Mouse (Mus musculus) left cerebral cortex, adult 2 months (tissue): ENCODE data around the gene Jmjd8. TPM values are rescaled to one million over a fixed set of nuclear protein-coding genes. Genes with fewer than 3 reads are reported as not detected.

Experiments used
- DNase-seq, 2 experiments: peaks; one replicate each; pipeline ENCODE4 v3.0.0; 2021 to 2022; ENCODE audit warnings: low spot score in 2 of 2, mixed read lengths in 1 of 2; ENCODE audit errors: extremely low spot score in 1 of 2
- H3K27ac ChIP-seq: fragments of 200-600 bp; 2 replicates; pipeline ENCODE4 v1.8.1; 2022
- H3K4me3 ChIP-seq: fragments of 200-600 bp; 2 replicates; pipeline ENCODE4 v1.8.1; 2022
- CTCF ChIP-seq: fragments of 200-600 bp; IDR thresholded peaks from 2 replicates; pipeline ENCODE4 v1.8.1; 2022; ENCODE audit warnings: antibody characterized with exemption, mild to moderate bottlenecking, moderate library complexity
- intact Hi-C: fragments of 180-260 bp; cut with DNase I; formaldehyde crosslinking; loops from one replicate; pipeline ENCODE4 v1.15.1; 2025
- long read RNA-seq, 2 experiments: library from polyadenylated mRNA; stranded (forward); transcript quantifications; one replicate each; pipeline ENCODE4 v2.0.0; 2021; ENCODE audit warnings: borderline mapping rate in 2 of 2
- total RNA-seq, 2 experiments: library from RNA; stranded (reverse); gene quantifications; 2 replicates each; pipeline ENCODE4 v1.2.3; 2021

Gene Jmjd8
- total RNA-seq: 10 to 100 TPM; 55.1 to 55.6 TPM
- long read RNA-seq, experiment 1, transcript Jmjd8-205 (9 exons, 2,268 nt): major isoform, 18 of 33 reads
- long read RNA-seq, experiment 1, partial matches to known transcripts: 6 of 33 reads
- long read RNA-seq, experiment 1, other reads (novel, unspliced or antisense): 9 of 33 reads
- long read RNA-seq, experiment 2, transcript Jmjd8-205 (9 exons, 2,268 nt): major isoform, 14 of 27 reads
- long read RNA-seq, experiment 2, partial matches to known transcripts: 7 of 27 reads
- long read RNA-seq, experiment 2, other reads (novel, unspliced or antisense): 6 of 27 reads

- TF ChIP-seq CTCF: peak; percentile 51
These were observed at the start of gene Jmjd8 for GRCm38 (mm10) chr17:25828712-25829557. Gene Jmjd8 (plus strand): TSS chr17:25828867.

GRCm38 (mm10) chr17:25781339-25781738 lies 47.3 kb upstream of the Jmjd8 start:
- intact Hi-C loops: no loop called here
- no peak overlapping the region for H3K27ac ChIP-seq
- TF ChIP-seq CTCF: no peak

More at GRCm38 (mm10) chr17:25828712-25829557, at the start of gene Jmjd8:
- intact Hi-C loops: no loop called here
- H3K4me3 ChIP-seq: peak within 1 kb of the TSS; percentile 67
- H3K27ac ChIP-seq: peak within 1 kb of the TSS; percentile 95
- peak; percentile 82 to 85 for DNase-seq

GRCm38 (mm10) chr17:25783086-25783485 lies 45.6 kb upstream of the Jmjd8 start:
- DNase-seq: no peak
- H3K4me3 ChIP-seq: no peak overlapping the region

More at GRCm38 (mm10) chr17:25781339-25781738, 47.3 kb upstream of the Jmjd8 start:
- no peak for DNase-seq
- H3K4me3 ChIP-seq: no peak overlapping the region

GRCm38 (mm10) chr17:25783861-25784574 lies 44.6 kb upstream of the Jmjd8 start:
- no peak for DNase-seq
- H3K4me3 ChIP-seq: peak overlapping the region; percentile 74
- intact Hi-C loops: no loop called here
- peak overlapping the region; percentile 94; the same call in 1 of the 2 replicates for H3K27ac ChIP-seq
- TF ChIP-seq CTCF: no peak

More at GRCm38 (mm10) chr17:25783086-25783485, 45.6 kb upstream of the Jmjd8 start:
- TF ChIP-seq CTCF: no peak
- no peak overlapping the region for H3K27ac ChIP-seq
- intact Hi-C loops: no loop called here

GRCm38 (mm10) chr17:25785281-25785745 lies 43.4 kb upstream of the Jmjd8 start, which contains the start of gene Haghl:
Gene Haghl (minus strand): TSS chr17:25785673.
- intact Hi-C loops: no loop called here
- no peak; the same call in 1 of the 2 replicates for TF ChIP-seq CTCF
- peak within 1 kb of the TSS; percentile 94 for H3K27ac ChIP-seq
- peak; percentile 94 to 96 for DNase-seq
- peak within 1 kb of the TSS; percentile 74 for H3K4me3 ChIP-seq

GRCm38 (mm10) chr17:25786280-25786679 lies 42.4 kb upstream of the Jmjd8 start, which contains the start of gene Ccdc78:
Gene Ccdc78 (plus strand): TSS chr17:25786580.
- Histone ChIP-seq H3K4me3 (peak within 1 kb of the TSS; percentile 74), H3K27ac (peak within 1 kb of the TSS; percentile 94)
- DNase-seq: no peak
- no peak for TF ChIP-seq CTCF
- intact Hi-C loops: no loop called here

- no peak for DNase-seq
- intact Hi-C loops: no loop called here
- no peak for TF ChIP-seq CTCF
These were observed 41.7 kb upstream of the Jmjd8 start for GRCm38 (mm10) chr17:25786781-25787504.

GRCm38 (mm10) chr17:25791320-25791842 lies 37.3 kb upstream of the Jmjd8 start:
- peak overlapping the region; percentile 89 for H3K4me3 ChIP-seq
- no peak for DNase-seq
- intact Hi-C loops: no loop called here
- TF ChIP-seq CTCF: no peak; the same call in 1 of the 2 replicates
- peak overlapping the region; percentile 89 for H3K27ac ChIP-seq

More at GRCm38 (mm10) chr17:25786781-25787504, 41.7 kb upstream of the Jmjd8 start:
- Histone ChIP-seq H3K27ac (no peak overlapping the region), H3K4me3 (no peak overlapping the region)

- peak overlapping the region; percentile 89 for H3K4me3 ChIP-seq
- no peak for TF ChIP-seq CTCF
- peak; percentile 82 to 88 for DNase-seq
- intact Hi-C loops: no loop called here
- H3K27ac ChIP-seq: peak overlapping the region; percentile 89
These were observed 36.7 kb upstream of the Jmjd8 start for GRCm38 (mm10) chr17:25791843-25792527.

- DNase-seq: peak; percentile 58 to 74
- TF ChIP-seq CTCF: no peak
- H3K4me3 ChIP-seq: peak within 1 kb of the TSS; percentile 89
- intact Hi-C loops: no loop called here
- peak within 1 kb of the TSS; percentile 89 for H3K27ac ChIP-seq
These were observed 36.1 kb upstream of the Jmjd8 start, which contains the start of gene Fam173a for GRCm38 (mm10) chr17:25792615-25793014. Gene Fam173a (minus strand): TSS chr17:25792901.
